Mouse (Mus musculus) forelimb bud, embryonic 11.5 days (tissue): ENCODE measurements around the gene Lrrc2.

ENCODE experiments used
- DNase-seq: peaks from one replicate; pipeline ENCODE4 v3.0.0-alpha.2; 2012; ENCODE audit warnings: low read depth, low spot score

Lrrc2 gene

DNA sequence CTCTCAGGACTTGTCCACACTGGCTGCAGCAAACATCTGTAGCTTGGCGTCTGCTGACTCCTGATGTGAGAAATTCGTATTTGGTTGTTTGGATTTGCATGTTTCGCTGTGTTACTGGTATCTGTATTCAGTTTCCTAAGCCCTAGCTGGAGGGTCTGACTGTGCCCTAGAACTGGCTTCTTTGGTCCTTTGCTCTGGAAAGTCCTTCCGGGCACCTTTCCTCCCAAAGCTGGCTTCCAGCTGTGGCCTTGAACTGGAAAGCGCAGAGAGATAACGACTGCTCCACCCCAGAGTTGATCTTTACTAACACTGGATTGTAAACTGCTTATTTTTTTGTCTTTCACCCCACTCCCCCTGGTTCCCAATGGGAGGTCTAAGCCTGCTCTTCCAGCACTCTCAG, 3.4 kb upstream of the Lrrc2 start:
- DNase-seq = no peak

GRCm38 (mm10) chr9:110948813-110949310, 2.5 kb upstream of the Lrrc2 start:
- no peak for DNase-seq

- DNase-seq = no peak
Observed at GRCm38 (mm10) chr9:110950109-110950508, 1.2 kb upstream of the Lrrc2 start.

DNA sequence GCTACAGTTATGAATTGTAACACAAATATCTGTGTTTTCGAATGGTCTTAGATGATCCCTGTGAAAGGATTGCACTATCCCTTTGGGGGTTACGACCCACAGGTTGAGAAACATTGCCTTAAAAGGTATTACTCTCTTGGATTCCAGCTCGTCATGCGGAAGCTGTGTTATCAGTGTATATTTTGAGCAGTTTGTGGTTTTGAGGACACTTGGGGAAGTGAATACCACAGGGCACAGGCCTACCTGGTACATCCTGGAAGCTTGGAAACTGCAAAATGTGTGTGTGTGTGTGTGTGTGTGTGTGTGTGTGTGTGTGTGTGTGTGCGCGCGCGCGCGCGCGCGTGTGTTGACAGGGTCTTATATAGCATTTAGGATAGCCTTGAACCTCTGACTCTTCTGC, 521 bp downstream of the Lrrc2 start:
- DNase-seq = no peak

DNA sequence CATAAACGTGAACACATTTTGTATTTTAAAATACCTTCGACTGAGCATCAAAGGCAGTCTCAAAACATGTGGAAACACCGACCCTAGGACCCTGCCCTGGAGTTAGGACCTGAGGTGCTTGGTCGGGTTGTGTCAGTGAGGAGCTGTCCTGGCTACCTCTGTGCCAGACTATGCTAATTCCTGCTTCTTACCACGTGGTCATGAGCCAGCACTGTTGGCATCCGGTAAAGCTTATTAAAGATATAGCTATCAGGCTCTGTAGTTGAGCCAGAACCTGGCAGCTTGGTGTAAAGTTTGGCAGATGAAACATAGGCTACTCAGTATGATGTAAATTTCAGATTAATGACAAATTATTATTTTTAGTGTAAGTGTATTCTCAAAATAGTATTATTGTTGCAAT, 1.1 kb downstream of the Lrrc2 start:
- no peak for DNase-seq

GRCm38 (mm10) chr9:110952931-110953549, 1.7 kb downstream of the Lrrc2 start:
- DNase-seq = no peak

GRCm38 (mm10) chr9:110953550-110954461, 2.5 kb downstream of the Lrrc2 start:
- DNase-seq = peak; percentile 62

DNA sequence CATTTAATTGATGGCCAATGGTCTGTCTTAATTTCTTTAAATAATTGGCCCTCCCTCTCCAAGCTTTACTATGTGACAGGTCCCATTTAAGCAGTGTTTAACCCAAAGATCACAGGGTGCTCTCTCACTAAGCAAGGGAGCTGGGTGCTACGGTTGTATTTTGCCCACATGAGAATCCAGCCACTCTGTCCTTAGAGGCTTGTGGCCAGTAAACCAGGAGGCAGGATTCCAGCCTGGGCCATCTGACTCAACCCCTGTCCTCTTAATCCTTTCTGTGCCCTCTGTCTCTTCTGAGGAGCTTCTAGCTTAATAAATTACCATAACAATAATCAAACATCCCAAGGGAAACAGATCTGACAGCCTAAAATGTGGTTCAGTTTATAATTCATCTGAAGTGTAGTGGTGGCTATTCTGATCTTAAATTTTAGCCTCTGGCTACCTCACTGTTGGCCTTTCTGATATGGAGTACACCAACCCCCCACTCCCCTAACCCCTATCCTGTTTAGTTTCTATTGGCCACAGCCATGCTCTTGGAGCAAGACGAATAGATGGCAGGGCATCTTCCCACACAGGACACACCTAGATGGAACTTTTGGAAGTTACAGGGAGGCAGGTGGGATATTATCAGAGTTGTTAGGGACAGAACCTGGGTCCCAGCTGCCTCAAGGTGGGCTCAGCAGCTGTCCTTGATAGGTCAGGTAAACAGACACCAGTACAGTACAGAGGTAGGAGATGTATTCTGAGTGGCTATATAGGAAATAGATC, 3.5 kb downstream of the Lrrc2 start:
- no peak for DNase-seq

GRCm38 (mm10) chr9:110955962-110956361, 4.6 kb downstream of the Lrrc2 start:
- no peak for DNase-seq

- no peak for DNase-seq
Observed at GRCm38 (mm10) chr9:110959669-110960068, 8.3 kb downstream of the Lrrc2 start.

- no peak for DNase-seq
Observed at GRCm38 (mm10) chr9:110960230-110961149, 9.1 kb downstream of the Lrrc2 start.

GRCm38 (mm10) chr9:110961386-110961785, 10.0 kb downstream of the Lrrc2 start:
- DNase-seq = no peak

GRCm38 (mm10) chr9:110963566-110964115, 12.3 kb downstream of the Lrrc2 start:
- DNase-seq = no peak

DNA sequence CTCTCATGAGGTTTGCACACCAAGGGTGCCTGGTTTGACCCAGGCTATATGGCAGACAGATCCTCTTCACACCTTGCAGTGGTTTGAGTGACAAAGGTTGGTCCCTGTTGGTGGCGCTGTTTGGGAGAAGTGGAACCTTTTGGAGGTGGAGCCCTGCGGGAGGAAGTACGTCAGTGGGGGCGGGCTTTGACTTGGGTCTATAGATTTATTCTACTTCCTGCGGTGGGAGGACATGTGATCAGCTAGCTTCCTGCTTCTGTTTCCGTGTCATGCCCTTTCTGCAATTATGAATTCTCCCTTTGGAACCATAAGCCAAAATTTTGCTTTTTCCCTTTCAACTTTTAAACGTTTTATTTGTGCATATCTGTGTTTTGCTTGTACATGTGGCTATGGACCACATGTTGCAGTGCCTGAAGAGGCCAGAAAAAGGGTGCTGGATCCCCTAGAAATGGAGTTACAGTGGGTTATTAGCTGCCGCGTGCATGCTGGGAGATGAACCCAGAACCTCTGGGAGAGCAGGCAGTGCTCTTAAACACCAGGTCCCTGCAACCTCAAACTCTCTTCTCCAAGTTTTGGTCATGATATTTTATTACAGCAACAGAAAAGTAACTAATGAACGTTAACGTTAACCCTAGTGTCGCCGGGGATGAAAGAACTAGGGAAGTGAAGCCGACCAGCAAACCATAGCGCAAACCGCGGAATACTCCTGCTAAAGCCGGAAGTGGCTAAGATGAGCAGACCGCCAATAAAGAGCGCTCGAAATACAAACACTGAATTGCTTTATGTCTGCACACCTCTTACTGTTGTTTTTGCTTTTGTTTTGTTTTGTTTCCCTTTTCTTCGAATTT, 13.9 kb downstream of the Lrrc2 start:
- DNase-seq = no peak

DNA sequence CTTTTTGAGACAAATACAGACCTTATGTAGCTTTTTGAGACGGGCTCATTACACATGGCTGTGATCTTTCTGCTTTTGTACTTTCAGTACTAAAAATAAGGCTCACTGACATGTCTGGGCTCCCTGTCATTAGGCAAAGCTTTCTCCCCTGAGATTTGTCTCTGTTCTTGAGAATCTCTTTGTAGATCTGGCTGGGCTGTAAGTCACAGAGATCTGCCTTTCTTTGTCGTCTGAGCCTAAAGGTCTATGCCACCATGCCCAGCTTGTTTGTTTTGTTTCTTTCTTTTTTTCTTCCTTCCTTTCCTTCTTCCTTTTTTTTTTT, 14.5 kb downstream of the Lrrc2 start:
- no peak for DNase-seq

DNA sequence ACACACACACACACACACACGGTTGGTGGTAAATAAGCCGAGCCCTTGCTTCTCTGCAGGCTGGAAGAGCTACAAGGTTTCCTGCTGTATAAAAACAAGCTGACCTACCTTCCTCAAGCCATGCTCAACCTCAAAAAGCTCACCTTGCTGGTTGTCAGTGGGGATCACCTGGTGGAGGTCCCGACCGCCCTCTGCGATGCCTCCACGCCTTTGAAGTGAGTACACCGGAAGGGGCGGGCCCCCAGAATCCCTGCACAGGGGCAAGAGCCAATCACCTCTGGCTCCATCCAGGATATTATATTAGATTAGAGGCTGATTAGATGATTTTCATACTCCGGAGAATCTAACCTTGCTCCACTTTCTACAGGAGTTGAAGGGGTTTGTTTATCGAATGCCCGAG, 28.1 kb downstream of the Lrrc2 start:
- no peak for DNase-seq

DNA sequence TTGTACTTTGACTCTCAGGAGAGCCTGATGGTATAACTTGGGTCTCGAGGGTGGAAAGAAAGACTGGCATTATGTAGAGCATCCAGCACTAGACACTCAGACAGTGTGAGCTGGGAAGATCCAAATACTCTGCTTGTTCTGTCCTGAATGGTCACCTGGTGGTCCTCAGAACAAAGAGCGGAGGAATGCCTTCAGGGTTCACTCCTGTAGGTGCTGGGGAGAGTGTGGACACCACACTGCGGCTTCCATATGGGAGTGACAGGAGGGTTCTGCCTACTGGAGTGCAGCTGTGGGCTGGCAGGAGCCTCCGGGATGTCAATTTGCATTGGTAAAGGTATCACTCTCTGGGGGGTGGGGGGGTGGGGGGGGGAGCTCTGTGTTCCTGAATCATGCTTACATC, 31.0 kb downstream of the Lrrc2 start:
- DNase-seq = no peak

DNA sequence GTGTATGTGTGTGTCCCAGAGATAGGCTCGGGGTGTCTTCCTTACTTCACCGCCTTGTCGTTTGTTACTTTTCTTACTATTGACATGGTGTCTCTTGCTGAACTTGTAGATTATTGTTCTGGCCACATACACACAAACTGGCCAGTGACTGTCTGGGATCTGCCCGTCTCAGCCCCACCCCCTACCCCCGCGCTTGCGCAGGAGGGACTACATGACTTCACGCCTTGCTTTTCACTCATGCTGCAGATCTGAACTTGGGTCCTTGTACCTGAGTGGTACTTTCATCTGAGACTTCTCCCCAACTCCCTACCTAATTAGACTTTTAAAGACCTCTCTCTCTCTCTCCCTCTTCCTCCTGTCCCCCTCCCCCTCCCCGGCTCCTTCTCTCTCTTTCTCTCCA, 32.8 kb downstream of the Lrrc2 start:
- no peak for DNase-seq

DNA sequence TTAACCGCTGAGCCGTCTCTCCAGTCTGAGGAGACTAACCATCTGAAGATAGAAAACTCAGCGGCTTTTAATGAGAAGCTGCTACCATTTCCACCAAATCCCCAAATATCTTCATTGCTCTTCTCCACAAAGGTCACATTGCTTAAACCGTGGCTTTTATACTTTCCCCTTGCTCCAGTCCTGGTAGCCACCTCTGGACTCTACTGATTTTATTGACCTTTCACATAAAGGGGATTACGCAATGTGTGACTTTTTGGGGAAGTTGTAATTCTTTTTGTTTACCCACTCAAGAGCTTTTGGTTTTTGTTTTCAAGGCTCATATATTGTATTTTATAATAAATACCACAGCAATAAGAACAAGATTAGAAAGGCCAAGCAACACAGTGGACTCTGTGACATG, 34.2 kb downstream of the Lrrc2 start:
- DNase-seq = no peak

DNA sequence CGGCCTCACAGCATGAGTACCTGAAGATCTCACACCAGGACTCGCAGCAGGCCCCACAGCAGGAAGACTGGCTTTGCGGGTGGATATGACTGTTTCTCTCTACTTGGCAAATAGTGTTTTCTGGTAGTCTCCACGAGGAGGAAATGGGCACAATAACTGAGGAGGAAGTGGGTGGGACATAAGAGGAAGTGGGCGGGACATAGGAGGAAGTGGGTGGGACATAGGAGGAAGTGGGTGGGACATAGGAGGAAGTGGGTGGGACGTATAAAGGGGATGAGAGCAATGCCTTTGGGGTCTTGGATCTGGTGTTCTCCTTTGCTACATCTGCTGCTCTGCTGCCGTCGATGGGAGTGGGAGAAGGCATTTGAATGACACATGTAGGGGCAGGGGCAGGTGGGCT, 34.6 kb downstream of the Lrrc2 start:
- DNase-seq = no peak
